Mouse (Mus musculus): ENCODE measurements around the gene A530084C06Rik.

The A530084C06Rik gene

DNA sequence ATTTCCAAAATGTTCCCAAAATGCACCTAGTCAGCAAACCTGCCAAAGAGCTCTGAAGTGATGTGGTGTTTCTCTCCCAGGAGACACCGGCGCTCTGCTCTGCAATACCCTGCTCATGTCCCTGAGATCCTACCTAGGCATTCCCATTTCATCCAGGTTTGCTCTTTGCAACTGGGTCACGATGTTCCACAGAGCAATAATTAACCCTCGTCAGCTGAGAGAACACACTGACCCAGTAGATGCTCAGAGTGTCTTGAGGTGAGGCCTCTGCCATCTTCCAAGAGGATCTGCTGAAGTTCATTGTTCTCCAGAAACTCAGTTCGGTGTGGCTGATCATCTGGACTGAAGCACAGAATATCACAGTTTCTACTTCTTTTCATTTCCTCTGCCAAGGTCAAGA lies 16.1 kb downstream of the A530084C06Rik start:
- no peak for DNase-seq (ENCODE audit: low read depth, low spot score)

GRCm38 (mm10) chr13:31534726-31535125 lies 24.4 kb downstream of the A530084C06Rik start:
- no peak for DNase-seq (ENCODE audit: low read depth, low spot score)

- no peak for DNase-seq (ENCODE audit: low read depth, low spot score)
Observed at GRCm38 (mm10) chr13:31531651-31532061, 27.5 kb downstream of the A530084C06Rik start.

DNA sequence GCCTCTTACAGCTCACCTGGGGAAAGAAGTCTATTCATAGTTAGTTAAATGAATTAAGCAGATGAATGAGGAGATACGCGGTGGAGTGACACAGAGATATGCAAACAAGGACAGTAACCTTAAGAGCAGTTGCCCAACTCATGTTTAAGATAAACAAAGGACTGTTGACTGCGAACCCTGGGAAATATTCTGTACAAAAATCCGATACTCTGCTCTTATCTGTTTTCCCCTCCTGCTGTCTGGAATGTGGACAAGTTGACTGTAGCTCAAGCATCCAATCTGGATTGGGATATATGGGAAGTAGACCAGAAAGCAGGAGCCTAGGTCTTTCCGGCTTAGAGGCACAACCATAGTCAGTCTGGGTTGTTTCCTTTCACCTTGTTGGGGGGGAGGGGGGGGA lies 27.9 kb downstream of the A530084C06Rik start:
- no peak for DNase-seq (ENCODE audit: low read depth, low spot score)

GRCm38 (mm10) chr13:31524976-31525375 lies 34.2 kb downstream of the A530084C06Rik start:
- DNase-seq (ENCODE audit: low read depth, low spot score): no peak

DNA sequence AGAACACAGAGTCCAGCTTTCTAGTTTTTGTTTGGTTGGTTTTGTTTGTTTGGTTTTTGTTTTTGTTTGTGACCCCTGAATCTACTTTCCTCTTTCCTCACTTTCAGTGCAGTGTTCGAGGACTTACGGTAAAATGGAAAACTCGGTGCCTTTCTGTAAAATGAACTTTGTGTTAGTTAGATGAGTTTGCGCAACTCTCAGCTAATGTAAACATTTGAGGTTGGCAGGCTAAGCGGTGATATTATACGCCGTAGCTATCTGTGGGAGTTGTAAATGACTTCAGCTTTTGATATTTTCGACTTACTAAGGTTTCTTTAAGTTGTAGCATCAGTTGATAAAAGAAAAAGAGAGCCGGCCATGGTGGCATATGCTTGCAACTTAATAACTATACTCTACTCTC lies 40.2 kb downstream of the A530084C06Rik start:
- no peak for DNase-seq (ENCODE audit: low read depth, low spot score)

DNA sequence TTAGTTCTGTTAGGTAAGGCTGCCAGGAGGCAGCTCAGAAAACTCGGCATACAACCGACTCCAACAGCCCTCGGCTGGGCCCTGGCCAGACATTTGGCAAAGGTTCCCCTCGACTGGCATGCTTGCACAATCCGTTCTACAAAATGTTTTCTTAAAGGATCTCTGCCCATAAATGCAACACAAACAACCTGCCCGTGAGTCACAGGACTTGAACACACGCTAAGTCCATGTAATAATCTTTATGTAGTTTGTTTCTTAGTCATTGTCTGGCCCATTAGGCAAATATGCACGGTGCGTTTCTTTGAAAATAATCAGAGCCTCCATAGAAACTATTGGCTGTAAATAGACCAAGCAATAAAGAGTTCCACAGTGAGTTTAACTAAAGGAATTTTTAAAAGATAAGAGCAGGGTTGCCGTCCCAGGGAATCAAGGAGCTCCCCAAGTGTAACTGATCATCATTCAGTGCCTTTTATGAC lies 40.7 kb downstream of the A530084C06Rik start:
- DNase-seq (ENCODE audit: low read depth, low spot score): no peak

DNA sequence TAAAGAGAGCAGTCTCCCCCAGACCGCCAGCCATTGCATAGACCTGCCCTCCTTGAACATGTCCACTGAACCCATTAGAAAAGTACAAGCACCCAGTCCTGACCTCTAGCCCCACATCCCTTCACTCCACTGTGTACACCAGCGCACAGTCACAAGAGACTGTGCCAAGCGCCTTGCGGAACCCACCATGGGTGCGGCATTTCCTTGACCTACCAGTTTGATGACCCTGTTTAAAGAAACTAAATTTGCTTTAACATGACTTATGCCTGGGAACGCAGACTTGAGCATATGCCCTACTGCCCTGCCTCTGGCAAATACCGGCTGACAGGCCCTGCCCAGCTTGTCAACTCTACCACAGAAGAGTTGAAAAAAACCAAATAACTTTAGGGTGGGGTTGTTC lies 43.9 kb downstream of the A530084C06Rik start:
- no peak for DNase-seq (ENCODE audit: low read depth, low spot score)

- DNase-seq (ENCODE audit: low read depth, low spot score): no peak
Observed at GRCm38 (mm10) chr13:31506494-31507167, 52.5 kb downstream of the A530084C06Rik start.
